Mouse (Mus musculus): ENCODE results near the gene Gfm2.

GRCm38 (mm10) chr13:97223856-97224255 is 86.1 kb downstream of the Gfm2 start:
- TF ChIP-seq CTCF (IDR thresholded peaks at IDR 0.05; ENCODE audit: control insufficient read depth, insufficient read depth, low read length): no peak
- no peak for TF ChIP-seq POLR2A (IDR thresholded peaks at IDR 0.05; ENCODE audit: borderline replicate concordance, control insufficient read depth, low read depth, low read length)

Measured in bone marrow, adult 2 months (tissue).